Mouse (Mus musculus) midbrain, embryonic 13.5 days (tissue): ENCODE measurements at regions not wholly inside any gene's neighbourhood (a gene's known extent, or its start where the extent isn't known, plus 50 kb on each side); places are given as distances from the start of the nearest gene placed in this dataset.
"Not testable (repeated sequence)": the region's sequence is repeated elsewhere in the genome, so short reads cannot be mapped to it uniquely, and the experiment has no call there.

Experiments used
- ATAC-seq: fragments of 200-750 bp; cut with Nextera tagmentation; 2 replicates; pipeline ENCODE4 v1.8.0; 2017; ENCODE audit warnings: mild to moderate bottlenecking, moderate TSS enrichment, moderate library complexity
- H3K27ac ChIP-seq: fragments of 300-500 bp; sonication (generic); 2 replicates; pipeline ENCODE4 v1.5.1; 2015; ENCODE audit warnings: inconsistent platforms, mild to moderate bottlenecking, moderate library complexity
- H3K27me3 ChIP-seq: fragments of 300-500 bp; sonication (generic); 2 replicates; pipeline ENCODE4 v1.6.1; 2015; ENCODE audit warnings: mild to moderate bottlenecking, inconsistent platforms
- H3K36me3 ChIP-seq: fragments of 300-500 bp; sonication (generic); 2 replicates; pipeline ENCODE4 v1.6.1; 2015; ENCODE audit warnings: mild to moderate bottlenecking, inconsistent platforms
- H3K4me1 ChIP-seq: fragments of 300-500 bp; sonication (generic); replicated peaks from 2 replicates; pipeline ENCODE4 v1.6.1; 2015; ENCODE audit warnings: inconsistent platforms
- H3K4me2 ChIP-seq: fragments of 300-500 bp; sonication (generic); replicated peaks from 2 replicates; pipeline ENCODE4 v1.6.1; 2015; ENCODE audit warnings: moderate library complexity, mild to moderate bottlenecking, inconsistent platforms
- H3K4me3 ChIP-seq: fragments of 300-500 bp; sonication (generic); replicated peaks from 2 replicates; pipeline ENCODE4 v1.5.1; 2015; ENCODE audit warnings: mild to moderate bottlenecking, inconsistent platforms
- H3K9ac ChIP-seq: fragments of 300-500 bp; sonication (generic); replicated peaks from 2 replicates; pipeline ENCODE4 v1.6.1; 2015; ENCODE audit warnings: mild to moderate bottlenecking, inconsistent platforms
- H3K9me3 ChIP-seq: fragments of 300-500 bp; sonication (generic); 2 replicates; pipeline ENCODE4 v1.6.1; 2016; ENCODE audit warnings: mild to moderate bottlenecking, inconsistent platforms
- WGBS: fragments of 180-500 bp; shearing (Covaris S2); methylation state at CpG from one replicate; pipeline ENCODE4 v1.1.7; 2015; 5-methylcytosine and 5-hydroxymethylcytosine counted together

GRCm38 (mm10) chr14:59025757-59026156 is 116.9 kb downstream of the 1700129C05Rik start:
- not testable (repeated sequence) for H3K4me2 ChIP-seq, H3K27me3 ChIP-seq, H3K4me1 ChIP-seq, H3K36me3 ChIP-seq, H3K27ac ChIP-seq, ATAC-seq, H3K4me3 ChIP-seq, H3K9ac ChIP-seq, H3K9me3 ChIP-seq
- 71% methylated on average over 9 of the region's 9 CpGs for WGBS

- 86% methylated on average over 3 of the region's 3 CpGs for WGBS
- no peaks in the 10 kb centered on the region for H3K4me1 ChIP-seq
- no peak for ATAC-seq
- H3K27me3 ChIP-seq = no peaks in the 10 kb centered on the region
- H3K9ac ChIP-seq = no peak overlapping the region
- no peak overlapping the region for H3K4me3 ChIP-seq
- no peak overlapping the region for H3K4me2 ChIP-seq
- no peaks in the 10 kb centered on the region for H3K9me3 ChIP-seq
- H3K36me3 ChIP-seq = no peaks in the 10 kb centered on the region
- no peak overlapping the region for H3K27ac ChIP-seq
These were observed 133.2 kb downstream of the 1700129C05Rik start for GRCm38 (mm10) chr14:59009534-59009933.

- peaks cover 5% of the 10 kb centered on the region; the same call in 1 of the 2 replicates for H3K4me1 ChIP-seq
- 50% methylated on average over 5 of the region's 5 CpGs for WGBS
- 0 out of 2 replicates have a peak, but pooled peaks have one; percentile 24 for ATAC-seq
These were observed 143.5 kb downstream of the 1700129C05Rik start for GRCm38 (mm10) chr14:58999106-58999778.

GRCm38 (mm10) chr14:58994994-58995393 is 147.7 kb downstream of the 1700129C05Rik start:
- Histone ChIP-seq H3K27me3 (no peaks in the 10 kb centered on the region), H3K4me1 (peaks cover 5% of the 10 kb centered on the region; the same call in 1 of the 2 replicates), H3K4me3 (no peak overlapping the region), H3K9me3 (no peaks in the 10 kb centered on the region), H3K27ac (no peak overlapping the region), H3K9ac (no peak overlapping the region), H3K4me2 (no peak overlapping the region), H3K36me3 (no peaks in the 10 kb centered on the region)
- 95% methylated on average over 6 of the region's 6 CpGs for WGBS
- ATAC-seq = no peak

More at GRCm38 (mm10) chr14:58999106-58999778, 143.5 kb downstream of the 1700129C05Rik start:
- H3K9me3 ChIP-seq = no peaks in the 10 kb centered on the region
- no peak overlapping the region for H3K9ac ChIP-seq
- H3K4me3 ChIP-seq = no peak overlapping the region
- H3K27me3 ChIP-seq = no peaks in the 10 kb centered on the region
- no peaks in the 10 kb centered on the region for H3K36me3 ChIP-seq
- H3K4me2 ChIP-seq = no peak overlapping the region
- no peak overlapping the region for H3K27ac ChIP-seq

DNA sequence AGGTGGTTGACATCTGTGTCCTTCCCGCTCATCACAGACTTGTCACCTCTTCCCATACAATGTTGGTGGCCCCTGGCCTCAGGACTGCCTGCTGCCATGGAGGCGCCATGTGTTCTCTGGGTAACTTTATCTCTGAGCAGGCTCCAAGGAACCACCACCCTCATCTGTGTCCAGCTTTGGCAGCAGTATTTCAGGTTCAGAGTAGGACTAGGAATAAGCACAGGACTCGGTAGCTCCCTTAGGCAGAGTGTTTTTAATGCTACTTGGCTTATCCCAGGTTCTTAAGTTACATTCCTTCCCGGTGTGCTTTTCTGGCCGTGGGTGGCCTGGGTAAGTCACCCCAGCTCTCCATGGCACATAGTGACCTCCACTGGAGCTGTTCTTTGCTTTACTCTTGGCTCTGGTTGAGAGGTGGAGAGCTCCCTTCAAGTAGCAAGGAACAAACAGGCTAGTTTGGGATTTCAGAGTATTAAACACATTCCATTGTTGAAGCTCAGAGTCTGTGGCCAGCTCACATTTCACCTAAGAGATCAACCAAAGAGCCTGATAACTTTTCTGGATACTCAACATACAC is 153.0 kb downstream of the 1700129C05Rik start:
- H3K36me3 ChIP-seq = no peaks in the 10 kb centered on the region
- H3K9me3 ChIP-seq = no peaks in the 10 kb centered on the region
- H3K4me2 ChIP-seq = no peak overlapping the region
- H3K27ac ChIP-seq = no peak overlapping the region
- H3K4me3 ChIP-seq = no peak overlapping the region
- no peak for ATAC-seq
- no peak overlapping the region for H3K9ac ChIP-seq
- no peaks in the 10 kb centered on the region for H3K27me3 ChIP-seq
- H3K4me1 ChIP-seq = peaks cover 11% of the 10 kb centered on the region
- WGBS = 76% methylated on average over 5 of the region's 5 CpGs

GRCm38 (mm10) chr14:58987688-58988087 is 155.0 kb downstream of the 1700129C05Rik start:
- no peaks in the 10 kb centered on the region for H3K9me3 ChIP-seq
- WGBS = 22% methylated on average over 8 of the region's 8 CpGs
- no peak overlapping the region for H3K4me2 ChIP-seq
- no peak overlapping the region for H3K9ac ChIP-seq
- H3K27me3 ChIP-seq = no peaks in the 10 kb centered on the region
- no peak overlapping the region for H3K27ac ChIP-seq
- no peak for ATAC-seq
- no peak overlapping the region for H3K4me3 ChIP-seq
- peaks cover 11% of the 10 kb centered on the region for H3K4me1 ChIP-seq
- H3K36me3 ChIP-seq = no peaks in the 10 kb centered on the region

- Histone ChIP-seq H3K9ac (no peak overlapping the region), H3K9me3 (no peaks in the 10 kb centered on the region), H3K27ac (no peak overlapping the region), H3K4me2 (no peak overlapping the region), H3K36me3 (no peaks in the 10 kb centered on the region), H3K27me3 (no peaks in the 10 kb centered on the region), H3K4me3 (no peak overlapping the region), H3K4me1 (peaks cover 11% of the 10 kb centered on the region)
- 78% methylated on average over 5 of the region's 5 CpGs for WGBS
- ATAC-seq = no peak
These were observed 156.9 kb downstream of the 1700129C05Rik start for GRCm38 (mm10) chr14:58985838-58986237.

- H3K4me3 ChIP-seq = no peak overlapping the region
- no peaks in the 10 kb centered on the region for H3K36me3 ChIP-seq
- no peaks in the 10 kb centered on the region for H3K27me3 ChIP-seq
- 93% methylated on average over 4 of the region's 4 CpGs for WGBS
- no peak overlapping the region for H3K4me2 ChIP-seq
- H3K9ac ChIP-seq = no peak overlapping the region
- no peaks in the 10 kb centered on the region for H3K4me1 ChIP-seq
- ATAC-seq = no peak
- H3K9me3 ChIP-seq = no peaks in the 10 kb centered on the region
- no peak overlapping the region for H3K27ac ChIP-seq
These were observed 165.9 kb downstream of the 1700129C05Rik start for GRCm38 (mm10) chr14:58976791-58977190.

- H3K4me1 ChIP-seq = no peaks in the 10 kb centered on the region
- no peaks in the 10 kb centered on the region for H3K27me3 ChIP-seq
- no peaks in the 10 kb centered on the region for H3K9me3 ChIP-seq
- no peak for ATAC-seq
- WGBS = 84% methylated on average over 3 of the region's 3 CpGs
- no peak overlapping the region for H3K27ac ChIP-seq
- H3K4me3 ChIP-seq = no peak overlapping the region
- H3K4me2 ChIP-seq = no peak overlapping the region
- H3K36me3 ChIP-seq = no peaks in the 10 kb centered on the region
- H3K9ac ChIP-seq = no peak overlapping the region
These were observed 173.4 kb downstream of the 1700129C05Rik start for GRCm38 (mm10) chr14:58969248-58969647.

DNA sequence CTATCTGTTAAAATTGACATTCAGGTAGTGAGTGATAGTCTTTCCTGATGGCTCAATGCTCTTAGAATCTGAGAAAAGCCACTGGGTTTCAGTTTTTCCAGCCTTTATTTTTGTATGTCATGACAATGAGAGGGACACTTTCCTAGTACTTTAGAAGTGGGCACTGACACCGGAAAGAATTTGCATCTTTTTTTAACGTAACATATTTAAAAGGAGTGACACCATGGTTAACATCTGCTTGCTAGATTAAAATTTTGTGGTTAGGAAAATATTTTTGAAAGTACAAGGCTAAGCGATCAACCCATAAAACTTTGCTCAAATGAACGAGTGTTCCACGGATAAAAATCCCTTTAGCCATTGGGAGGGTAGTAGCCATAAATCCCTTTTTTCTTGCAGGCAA is 174.7 kb downstream of the 1700129C05Rik start:
- no peak overlapping the region for H3K27ac ChIP-seq
- no peak for ATAC-seq
- no peaks in the 10 kb centered on the region for H3K36me3 ChIP-seq
- H3K4me1 ChIP-seq = no peaks in the 10 kb centered on the region
- H3K4me3 ChIP-seq = no peak overlapping the region
- no peak overlapping the region for H3K4me2 ChIP-seq
- no peak overlapping the region for H3K9ac ChIP-seq
- H3K9me3 ChIP-seq = no peaks in the 10 kb centered on the region
- WGBS = 94% methylated on average over 5 of the region's 5 CpGs
- no peaks in the 10 kb centered on the region for H3K27me3 ChIP-seq

- no peak for ATAC-seq
- H3K9ac ChIP-seq = no peak overlapping the region
- no peak overlapping the region for H3K4me3 ChIP-seq
- H3K27ac ChIP-seq = no peak overlapping the region
- 90% methylated on average over 1 of the region's 1 CpGs for WGBS
- H3K27me3 ChIP-seq = no peaks in the 10 kb centered on the region
- H3K4me1 ChIP-seq = no peaks in the 10 kb centered on the region
- no peaks in the 10 kb centered on the region for H3K9me3 ChIP-seq
- H3K36me3 ChIP-seq = no peaks in the 10 kb centered on the region
- no peak overlapping the region for H3K4me2 ChIP-seq
These were observed 175.5 kb downstream of the 1700129C05Rik start for GRCm38 (mm10) chr14:58967163-58967562.

GRCm38 (mm10) chr14:58944958-58945357 is 197.7 kb downstream of the 1700129C05Rik start:
- Histone ChIP-seq H3K36me3 (no peaks in the 10 kb centered on the region), H3K27me3 (no peaks in the 10 kb centered on the region), H3K4me1 (no peaks in the 10 kb centered on the region), H3K4me3 (no peak overlapping the region), H3K27ac (no peak overlapping the region), H3K9me3 (no peaks in the 10 kb centered on the region), H3K9ac (no peak overlapping the region), H3K4me2 (no peak overlapping the region)
- 96% methylated on average over 2 of the region's 2 CpGs for WGBS
- ATAC-seq = no peak
